ENCODE assay signal across 25 mouse cellular contexts in genomic region chr2:162986764-162987163, GRCm38 (mm10). TPM values are rescaled to one million over a fixed set of nuclear protein-coding genes. Genes with fewer than 3 reads are reported as not detected.
DNase-seq lines count a peak whose midpoint lies in the region; ATAC-seq and TF ChIP-seq lines count a peak whose summit lies in the region.
"Had no signal": no experiment of that assay in that cellular context is flagged by ENCODE, and none has a peak within 500 bp of the region (broad histone marks: within the 10 kb centered on the region; RNA-seq: fewer than 3 reads in every experiment).

No protein-coding gene starts in this region.

- no peak overlapping the region for H3K27ac ChIP-seq in limb, embryonic 14.5 days (replicated peaks; ENCODE audit: low read depth, low read length)
- no peak overlapping the region for H3K27ac ChIP-seq in limb, embryonic 10.5 days
- H3K27ac ChIP-seq in intestine, embryonic 15.5 days: peak overlapping the region; percentile 17; the same call in 1 of the 2 replicates
- H3K27ac ChIP-seq in liver, embryonic 13.5 days: peak overlapping the region; percentile 47; the same call in 1 of the 2 replicates
- no peak overlapping the region for H3K27ac ChIP-seq in stomach, embryonic 16.5 days (ENCODE audit: low read length)
- H3K27ac ChIP-seq: embryonic facial prominence, embryonic 10.5 days; forebrain, embryonic 15.5 days; heart, embryonic 10.5 days; hindbrain, embryonic 15.5 days; left cerebral cortex, adult 2 months; midbrain, embryonic 12.5 days; neural tube, embryonic 12.5 days had no signal

- intact Hi-C loops in left cerebral cortex, postnatal 4 days (cut with DNase I): no loop called here

- ATAC-seq in limb, embryonic 14.5 days (ENCODE audit: low FRiP score, low read depth): no peak
- peak; percentile 44 for ATAC-seq in intestine, embryonic 15.5 days
- 0 out of 2 replicates have a peak, but pooled peaks have one; percentile 6 for ATAC-seq in liver, embryonic 13.5 days (ENCODE audit: low read depth)
- 0 out of 2 replicates have a peak, but pooled peaks have one; percentile 9 for ATAC-seq in stomach, embryonic 16.5 days (ENCODE audit: insufficient read depth, low FRiP score)
- ATAC-seq: forebrain, embryonic 15.5 days had no signal

- no peak for DNase-seq in limb, embryonic 14.5 days (ENCODE audit: low spot score)
- DNase-seq in limb, embryonic 10.5 days (ENCODE audit: low spot score): no peak
- no peak for DNase-seq in liver, embryonic 13.5 days
- DNase-seq in adrenal gland, adult 8-10 months: no peak
- DNase-seq in left cerebral cortex, postnatal 4 days: no peak
- DNase-seq: lung, adult 2 months; right cerebral cortex, postnatal 14 days; spleen, adult 18-20 months; thymus, postnatal 25 days had no signal

- H3K4me1 ChIP-seq in limb, embryonic 14.5 days (ENCODE audit: control insufficient read depth, insufficient read depth, low read length): no peaks in the 10 kb centered on the region
- 0 out of 2 replicates have a peak, but pooled peaks cover 6% of the 10 kb centered on the region for H3K4me1 ChIP-seq in limb, embryonic 10.5 days
- H3K4me1 ChIP-seq in intestine, embryonic 15.5 days (replicated peaks): peaks cover 11% of the 10 kb centered on the region; the same call in 1 of the 2 replicates
- peaks cover 10% of the 10 kb centered on the region; the same call in 1 of the 2 replicates for H3K4me1 ChIP-seq in liver, embryonic 13.5 days (replicated peaks)
- H3K4me1 ChIP-seq in stomach, embryonic 16.5 days (ENCODE audit: control insufficient read depth, insufficient read depth, low read length): peaks cover 7% of the 10 kb centered on the region; the same call in 1 of the 2 replicates
- H3K4me1 ChIP-seq: heart, embryonic 10.5 days; midbrain, embryonic 12.5 days; neural tube, embryonic 12.5 days had no signal

- no peaks in the 10 kb centered on the region for H3K36me3 ChIP-seq in limb, embryonic 14.5 days (ENCODE audit: control insufficient read depth, insufficient read depth, low read length)
- H3K36me3 ChIP-seq in limb, embryonic 10.5 days: no peaks in the 10 kb centered on the region
- no peaks in the 10 kb centered on the region for H3K36me3 ChIP-seq in intestine, embryonic 15.5 days
- no peaks in the 10 kb centered on the region for H3K36me3 ChIP-seq in liver, embryonic 13.5 days
- no peaks in the 10 kb centered on the region for H3K36me3 ChIP-seq in stomach, embryonic 16.5 days (ENCODE audit: control insufficient read depth, insufficient read depth, low read length)
- H3K36me3 ChIP-seq: embryonic facial prominence, embryonic 10.5 days; forebrain, embryonic 15.5 days; heart, embryonic 10.5 days; hindbrain, embryonic 15.5 days; midbrain, embryonic 12.5 days; neural tube, embryonic 12.5 days had no signal

- no peaks in the 10 kb centered on the region for H3K9me3 ChIP-seq in limb, embryonic 14.5 days (ENCODE audit: control insufficient read depth, low read length)
- H3K9me3 ChIP-seq in limb, embryonic 10.5 days (replicated peaks): no peaks in the 10 kb centered on the region
- H3K9me3 ChIP-seq in intestine, embryonic 15.5 days: no peaks in the 10 kb centered on the region
- H3K9me3 ChIP-seq in liver, embryonic 13.5 days (replicated peaks): no peaks in the 10 kb centered on the region
- H3K9me3 ChIP-seq in stomach, embryonic 16.5 days (replicated peaks; ENCODE audit: control insufficient read depth, low read length): no peaks in the 10 kb centered on the region
- H3K9me3 ChIP-seq: embryonic facial prominence, embryonic 10.5 days; forebrain, embryonic 15.5 days; heart, embryonic 10.5 days; hindbrain, embryonic 15.5 days; midbrain, embryonic 12.5 days; neural tube, embryonic 12.5 days had no signal

- 0 out of 2 replicates have a peak overlapping the region, but pooled peaks have one; percentile 7 for H3K9ac ChIP-seq in limb, embryonic 14.5 days (ENCODE audit: low read depth, low read length, severe bottlenecking)
- H3K9ac ChIP-seq in intestine, embryonic 15.5 days: no peak overlapping the region
- no peak overlapping the region for H3K9ac ChIP-seq in liver, embryonic 13.5 days
- H3K9ac ChIP-seq in stomach, embryonic 16.5 days (ENCODE audit: low read length): no peak overlapping the region
- H3K9ac ChIP-seq: forebrain, embryonic 15.5 days; hindbrain, embryonic 15.5 days; midbrain, embryonic 12.5 days; neural tube, embryonic 12.5 days had no signal

- no peak overlapping the region for H3K4me2 ChIP-seq in limb, embryonic 14.5 days (replicated peaks; ENCODE audit: low read depth, low read length, severe bottlenecking)
- peak overlapping the region; percentile 22; the same call in 1 of the 2 replicates for H3K4me2 ChIP-seq in intestine, embryonic 15.5 days (replicated peaks)
- H3K4me2 ChIP-seq in liver, embryonic 13.5 days: no peak overlapping the region
- H3K4me2 ChIP-seq in stomach, embryonic 16.5 days (ENCODE audit: low read depth, low read length): no peak overlapping the region
- H3K4me2 ChIP-seq: forebrain, embryonic 15.5 days; hindbrain, embryonic 15.5 days; midbrain, embryonic 12.5 days; neural tube, embryonic 12.5 days had no signal

- no peak for TF ChIP-seq POLR2A in limb, embryonic 14.5 days (IDR thresholded peaks at IDR 0.05; ENCODE audit: borderline replicate concordance, extremely low read depth, insufficient read depth, insufficient read length)

- WGBS in limb, embryonic 14.5 days: 89% methylated on average over 3 of the region's 3 CpGs
- 93% methylated on average over 3 of the region's 3 CpGs for WGBS in limb, embryonic 10.5 days
- 78% methylated on average over 3 of the region's 3 CpGs for WGBS in intestine, embryonic 15.5 days
- WGBS in liver, embryonic 13.5 days (ENCODE audit: insufficient replicate concordance): 59% methylated on average over 3 of the region's 3 CpGs
- 63% methylated on average over 3 of the region's 3 CpGs for WGBS in stomach, embryonic 16.5 days

- H3K4me3 ChIP-seq in limb, embryonic 14.5 days (replicated peaks; ENCODE audit: low read length): no peak overlapping the region
- no peak overlapping the region for H3K4me3 ChIP-seq in limb, embryonic 10.5 days
- H3K4me3 ChIP-seq in intestine, embryonic 15.5 days (replicated peaks): no peak overlapping the region
- H3K4me3 ChIP-seq in liver, embryonic 13.5 days (replicated peaks): no peak overlapping the region
- no peak overlapping the region for H3K4me3 ChIP-seq in stomach, embryonic 16.5 days (replicated peaks; ENCODE audit: low read length)
- H3K4me3 ChIP-seq: embryonic facial prominence, embryonic 10.5 days; forebrain, embryonic 15.5 days; heart, embryonic 10.5 days; hindbrain, embryonic 15.5 days; left cerebral cortex, adult 2 months; midbrain, embryonic 12.5 days; neural tube, embryonic 12.5 days had no signal

- no peaks in the 10 kb centered on the region for H3K27me3 ChIP-seq in limb, embryonic 14.5 days (ENCODE audit: control insufficient read depth, insufficient read depth, low read length)
- no peaks in the 10 kb centered on the region for H3K27me3 ChIP-seq in limb, embryonic 10.5 days (ENCODE audit: low read depth, poor library complexity, severe bottlenecking)
- no peaks in the 10 kb centered on the region; the same call in 1 of the 2 replicates for H3K27me3 ChIP-seq in intestine, embryonic 15.5 days (replicated peaks)
- H3K27me3 ChIP-seq in liver, embryonic 13.5 days: no peaks in the 10 kb centered on the region
- H3K27me3 ChIP-seq in stomach, embryonic 16.5 days (ENCODE audit: control insufficient read depth, insufficient read depth, low read length): no peaks in the 10 kb centered on the region
- H3K27me3 ChIP-seq: forebrain, embryonic 15.5 days; hindbrain, embryonic 15.5 days; neural tube, embryonic 12.5 days had no signal

RNA-seq across cellular contexts. Expression of gene Sgk2, which starts 0.4 kb away (rescaled TPM):
- 0.03 TPM in 1 of 2 replicates, not detected in the other for polyA plus RNA-seq in limb, embryonic 14.5 days (2012; rRNA removed)
- polyA plus RNA-seq in limb, embryonic 14.5 days (2014; fragmentation: Nextera tagmentation; extraction: Ambion mirVana): 0.10 TPM in 1 of 2 replicates, not detected in the other
- not detected in 2 replicates for polyA plus RNA-seq in limb, embryonic 10.5 days (2016; fragmentation: Nextera tagmentation; extraction: Ambion mirVana)
- 0.85 and 1.2 TPM in 2 replicates for polyA plus RNA-seq in intestine, embryonic 15.5 days (2015; fragmentation: Nextera tagmentation; extraction: Ambion mirVana)
- polyA plus RNA-seq in liver, embryonic 13.5 days (2015; fragmentation: Nextera tagmentation; extraction: Ambion mirVana): 2.7 and 4.6 TPM in 2 replicates
- polyA plus RNA-seq in stomach, embryonic 16.5 days (2015; fragmentation: Nextera tagmentation; extraction: Ambion mirVana): 1.0 and 1.4 TPM in 2 replicates
- total RNA-seq in adrenal gland, adult 8-10 months (2022): 1 to 10 TPM in 2 of 4 experiments, not detected in 2; 1.5 to 2.6 TPM
- not detected for total RNA-seq in left cerebral cortex, postnatal 4 days (2021)
- total RNA-seq: gastrocnemius, postnatal 10 days; granulocyte monocyte progenitor cell, adult 5-6 weeks; heart, postnatal 4 days; megakaryocyte, adult 5-6 weeks; monocyte, adult 5-6 weeks had no signal
- polyA plus RNA-seq: embryonic facial prominence, embryonic 10.5 days; forebrain, embryonic 15.5 days; limb, embryonic 11.5 days; midbrain, embryonic 12.5 days; neural tube, embryonic 12.5 days had no signal

RNA-seq across cellular contexts. Expression of gene Ift52, which starts 30.4 kb away (rescaled TPM):
- polyA plus RNA-seq in limb, embryonic 14.5 days (2012; rRNA removed): 33.3 and 39.7 TPM in 2 replicates
- 45.8 and 50.6 TPM in 2 replicates for polyA plus RNA-seq in limb, embryonic 14.5 days (2014; fragmentation: Nextera tagmentation; extraction: Ambion mirVana)
- 46.5 and 51.5 TPM in 2 replicates for polyA plus RNA-seq in limb, embryonic 10.5 days (2016; fragmentation: Nextera tagmentation; extraction: Ambion mirVana)
- 44.0 and 47.7 TPM in 2 replicates for polyA plus RNA-seq in intestine, embryonic 15.5 days (2015; fragmentation: Nextera tagmentation; extraction: Ambion mirVana)
- 20.6 and 22.9 TPM in 2 replicates for polyA plus RNA-seq in liver, embryonic 13.5 days (2015; fragmentation: Nextera tagmentation; extraction: Ambion mirVana)
- polyA plus RNA-seq in stomach, embryonic 16.5 days (2015; fragmentation: Nextera tagmentation; extraction: Ambion mirVana): 43.6 and 47.9 TPM in 2 replicates
- total RNA-seq in adrenal gland, adult 8-10 months (2022): 10 to 100 TPM; 64.9 to 75.0 (median 73.1) TPM
- total RNA-seq in left cerebral cortex, postnatal 4 days (2021): 10 to 100 TPM; 23.6 to 26.2 TPM

RNA-seq across cellular contexts. Expression of gene L3mbtl1, which starts 43.5 kb away (rescaled TPM):
- polyA plus RNA-seq in limb, embryonic 14.5 days (2012; rRNA removed): 0.72 and 0.78 TPM in 2 replicates
- 0.21 and 0.29 TPM in 2 replicates for polyA plus RNA-seq in limb, embryonic 14.5 days (2014; fragmentation: Nextera tagmentation; extraction: Ambion mirVana)
- 0.11 TPM in 1 of 2 replicates, not detected in the other for polyA plus RNA-seq in limb, embryonic 10.5 days (2016; fragmentation: Nextera tagmentation; extraction: Ambion mirVana)
- 0.11 and 0.18 TPM in 2 replicates for polyA plus RNA-seq in intestine, embryonic 15.5 days (2015; fragmentation: Nextera tagmentation; extraction: Ambion mirVana)
- polyA plus RNA-seq in liver, embryonic 13.5 days (2015; fragmentation: Nextera tagmentation; extraction: Ambion mirVana): 0.03 and 0.06 TPM in 2 replicates
- 0.19 and 0.34 TPM in 2 replicates for polyA plus RNA-seq in stomach, embryonic 16.5 days (2015; fragmentation: Nextera tagmentation; extraction: Ambion mirVana)
- total RNA-seq in adrenal gland, adult 8-10 months (2022): 1 to 10 TPM in 1 of 4 experiments, under 1 TPM in 2, not detected in 1; 0.24 to 1.1 (median 0.68) TPM
- 10 to 100 TPM; 26.4 to 31.4 TPM for total RNA-seq in left cerebral cortex, postnatal 4 days (2021)
- total RNA-seq: adrenal gland, postnatal 36 days; granulocyte monocyte progenitor cell, adult 5-6 weeks; heart, postnatal 4 days; monocyte, adult 5-6 weeks had no signal

RNA-seq across cellular contexts. Expression of gene Srsf6, which starts 55.4 kb away (rescaled TPM):
- polyA plus RNA-seq in limb, embryonic 14.5 days (2012; rRNA removed): 489 and 535 TPM in 2 replicates
- 197 and 210 TPM in 2 replicates for polyA plus RNA-seq in limb, embryonic 14.5 days (2014; fragmentation: Nextera tagmentation; extraction: Ambion mirVana)
- polyA plus RNA-seq in limb, embryonic 10.5 days (2016; fragmentation: Nextera tagmentation; extraction: Ambion mirVana): 296 and 308 TPM in 2 replicates
- polyA plus RNA-seq in intestine, embryonic 15.5 days (2015; fragmentation: Nextera tagmentation; extraction: Ambion mirVana): 184 and 196 TPM in 2 replicates
- polyA plus RNA-seq in liver, embryonic 13.5 days (2015; fragmentation: Nextera tagmentation; extraction: Ambion mirVana): 138 and 164 TPM in 2 replicates
- 138 and 150 TPM in 2 replicates for polyA plus RNA-seq in stomach, embryonic 16.5 days (2015; fragmentation: Nextera tagmentation; extraction: Ambion mirVana)
- total RNA-seq in adrenal gland, adult 8-10 months (2022): 100 to 1,000 TPM; 197 to 234 (median 210) TPM
- 100 to 1,000 TPM; 154 to 158 TPM for total RNA-seq in left cerebral cortex, postnatal 4 days (2021)

Comparison
In these comparisons a context has a peak if more than half of its experiments do, and no peak if none do; other contexts are left out.
1. H3K27ac ChIP-seq: peak in intestine, embryonic 15.5 days (single experiment) and liver, embryonic 13.5 days (single experiment); none in limb, embryonic 14.5 days (single experiment), limb, embryonic 10.5 days (single experiment) and stomach, embryonic 16.5 days (single experiment).